Mouse (Mus musculus) kidney, embryonic 14.5 days (tissue): ENCODE measurements around the gene Skida1. TPM values are rescaled to one million over a fixed set of nuclear protein-coding genes. Genes with fewer than 3 reads are reported as not detected.
A peak's percentile ranks its signal among the peaks of the same experiment; 100 is the strongest.

Experiments
- ATAC-seq: fragments of 200-750 bp; cut with Nextera tagmentation; 2 replicates; pipeline ENCODE4 v1.8.0; 2017; ENCODE audit warnings: moderate number of reproducible peaks, mild to moderate bottlenecking, moderate TSS enrichment, moderate library complexity; ENCODE audit not compliant: low FRiP score, low TSS enrichment
- H3K27ac ChIP-seq: fragments of 300-500 bp; sonication (generic); 2 replicates; pipeline ENCODE4 v1.5.1; 2014; ENCODE audit warnings: low read depth, mild to moderate bottlenecking, low read length, moderate library complexity, mixed read lengths
- H3K27me3 ChIP-seq: fragments of 300-500 bp; sonication (generic); 2 replicates; pipeline ENCODE4 v1.6.1; 2014; ENCODE audit warnings: mild to moderate bottlenecking, low read length; ENCODE audit not compliant: control insufficient read depth, insufficient read depth
- H3K36me3 ChIP-seq: fragments of 300-500 bp; sonication (generic); 2 replicates; pipeline ENCODE4 v1.6.1; 2014; ENCODE audit warnings: low read length, mixed read lengths; ENCODE audit not compliant: control insufficient read depth, insufficient read depth
- H3K4me1 ChIP-seq: fragments of 300-500 bp; sonication (generic); 2 replicates; pipeline ENCODE4 v1.6.1; 2014; ENCODE audit warnings: low read length, mixed read lengths; ENCODE audit not compliant: control insufficient read depth, insufficient read depth
- H3K4me2 ChIP-seq: fragments of 300-500 bp; sonication (generic); replicated peaks from 2 replicates; pipeline ENCODE4 v1.6.1; 2014; ENCODE audit warnings: low read depth, mild to moderate bottlenecking, low read length
- H3K4me3 ChIP-seq: fragments of 300-500 bp; sonication (generic); 2 replicates; pipeline ENCODE4 v1.5.1; 2014; ENCODE audit warnings: mild to moderate bottlenecking, low read length
- H3K9ac ChIP-seq: fragments of 300-500 bp; sonication (generic); 2 replicates; pipeline ENCODE4 v1.6.1; 2014; ENCODE audit warnings: low read depth, mild to moderate bottlenecking, low read length, moderate library complexity
- H3K9me3 ChIP-seq: fragments of 300-500 bp; sonication (generic); 2 replicates; pipeline ENCODE4 v1.6.1; 2016; ENCODE audit warnings: low read length; ENCODE audit not compliant: control insufficient read depth
- WGBS: fragments of 180-500 bp; shearing (Covaris S2); extraction: QIAGEN DNeasy Blood & Tissue Kit; methylation state at CpG from one replicate; pipeline ENCODE4 v1.1.7; 2014; 5-methylcytosine and 5-hydroxymethylcytosine counted together
- polyA plus RNA-seq: library from polyadenylated mRNA; unstranded; fragments of >200 nt; fragmentation: Nextera tagmentation; extraction: Ambion mirVana; gene quantifications from 2 replicates; pipeline ENCODE4 v1.2.1, GENCODE M21; 2014

Gene Skida1
- polyA plus RNA-seq, 1 experiment from 2014 or later: 11.4 TPM

DNA sequence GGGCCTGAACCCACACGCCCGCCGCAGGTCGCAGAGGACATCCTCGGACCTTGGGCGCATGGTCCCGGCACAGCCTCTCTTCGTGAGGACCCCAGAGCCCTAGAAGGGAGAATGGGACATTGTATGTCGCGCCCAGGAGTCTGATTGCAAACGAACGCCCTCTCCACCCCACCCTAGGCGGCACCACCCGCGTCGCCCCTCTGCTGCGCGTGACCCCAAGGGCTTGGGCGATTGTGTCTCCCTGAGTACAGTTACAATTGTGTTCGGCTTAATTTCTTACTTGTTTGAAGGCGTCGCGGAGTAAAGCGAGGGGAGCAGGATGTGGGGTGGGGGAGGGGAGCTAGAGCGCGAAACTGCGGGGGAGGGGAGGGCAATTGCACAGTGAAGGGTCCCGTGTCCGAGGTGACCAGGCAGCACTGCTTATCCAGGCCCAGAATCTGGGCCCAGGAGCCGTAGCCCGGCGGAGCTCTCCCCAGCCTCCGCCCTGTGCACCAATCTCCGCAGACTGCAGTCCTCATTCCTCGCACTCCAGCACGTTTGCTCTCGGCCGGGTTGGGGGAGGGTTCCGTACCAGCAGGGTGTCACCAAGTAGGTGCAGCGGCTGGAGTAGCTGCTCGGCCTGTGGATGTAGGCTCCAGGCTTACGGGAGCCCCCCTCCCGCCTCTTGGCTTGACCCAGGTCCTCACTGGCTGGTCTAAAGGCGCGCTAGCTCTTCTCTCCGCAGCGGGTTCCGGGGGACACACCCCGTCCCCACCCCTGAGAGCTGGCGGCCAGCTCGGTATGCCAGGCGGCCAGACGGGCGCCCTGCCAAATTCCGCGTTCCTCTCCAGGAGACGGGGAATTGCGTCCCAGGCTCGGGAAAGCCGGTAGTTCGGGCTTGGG, 20.5 kb downstream of the Skida1 start:
- H3K27ac ChIP-seq: peak overlapping the region; percentile 99
- peaks cover 35% of the 10 kb centered on the region for H3K4me1 ChIP-seq
- WGBS: under 1% methylated on average over 61 of the region's 61 CpGs
- H3K27me3 ChIP-seq: no peaks in the 10 kb centered on the region
- H3K9ac ChIP-seq: peak overlapping the region; percentile 92
- H3K4me3 ChIP-seq: peak overlapping the region; percentile 60
- no peaks in the 10 kb centered on the region for H3K36me3 ChIP-seq
- ATAC-seq: peak; percentile 67
- H3K9me3 ChIP-seq: no peaks in the 10 kb centered on the region
- peak overlapping the region; percentile 95 for H3K4me2 ChIP-seq

DNA sequence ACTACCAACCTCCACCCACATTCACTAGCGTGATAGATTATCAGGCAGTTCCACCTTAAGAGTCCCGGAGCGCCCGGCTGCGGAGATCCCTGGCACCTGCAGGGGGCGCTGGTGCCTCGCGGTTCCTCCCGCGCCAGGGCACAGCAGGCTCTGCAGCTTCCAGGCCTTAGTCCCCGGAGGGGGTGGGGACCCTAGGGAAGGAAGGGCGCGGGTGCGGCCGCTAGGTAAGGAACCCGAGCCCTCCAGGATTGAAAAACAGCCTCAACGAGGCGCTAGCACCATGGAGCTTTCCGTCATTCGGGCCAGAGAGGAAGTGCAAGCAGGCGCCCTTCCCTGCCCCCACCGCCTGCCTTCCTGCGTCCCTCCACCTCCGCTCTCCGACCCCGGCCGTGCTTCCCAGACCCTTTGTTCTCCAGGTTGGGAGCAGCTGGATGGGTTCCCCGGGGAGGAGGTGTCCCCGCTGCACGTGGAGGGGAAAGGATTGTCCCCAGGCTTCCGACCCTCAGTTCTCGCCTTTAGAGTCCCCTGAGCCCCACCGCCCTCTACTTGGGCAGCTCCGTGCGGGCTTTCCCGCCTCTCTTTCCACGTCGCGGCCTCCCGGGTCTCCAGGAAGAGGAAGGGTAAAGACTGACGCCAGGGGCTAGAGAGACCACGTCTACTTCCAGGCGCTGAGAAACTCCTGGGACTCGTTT, 21.3 kb downstream of the Skida1 start:
- ATAC-seq: peak; percentile 94
- Histone ChIP-seq H3K27ac (peak overlapping the region; percentile 99), H3K27me3 (no peaks in the 10 kb centered on the region), H3K9me3 (no peaks in the 10 kb centered on the region), H3K36me3 (no peaks in the 10 kb centered on the region), H3K4me2 (peak overlapping the region; percentile 95), H3K4me3 (peak overlapping the region; percentile 60), H3K4me1 (peaks cover 27% of the 10 kb centered on the region), H3K9ac (peak overlapping the region; percentile 92)
- 0% methylated on average over 43 of the region's 44 CpGs for WGBS

DNA sequence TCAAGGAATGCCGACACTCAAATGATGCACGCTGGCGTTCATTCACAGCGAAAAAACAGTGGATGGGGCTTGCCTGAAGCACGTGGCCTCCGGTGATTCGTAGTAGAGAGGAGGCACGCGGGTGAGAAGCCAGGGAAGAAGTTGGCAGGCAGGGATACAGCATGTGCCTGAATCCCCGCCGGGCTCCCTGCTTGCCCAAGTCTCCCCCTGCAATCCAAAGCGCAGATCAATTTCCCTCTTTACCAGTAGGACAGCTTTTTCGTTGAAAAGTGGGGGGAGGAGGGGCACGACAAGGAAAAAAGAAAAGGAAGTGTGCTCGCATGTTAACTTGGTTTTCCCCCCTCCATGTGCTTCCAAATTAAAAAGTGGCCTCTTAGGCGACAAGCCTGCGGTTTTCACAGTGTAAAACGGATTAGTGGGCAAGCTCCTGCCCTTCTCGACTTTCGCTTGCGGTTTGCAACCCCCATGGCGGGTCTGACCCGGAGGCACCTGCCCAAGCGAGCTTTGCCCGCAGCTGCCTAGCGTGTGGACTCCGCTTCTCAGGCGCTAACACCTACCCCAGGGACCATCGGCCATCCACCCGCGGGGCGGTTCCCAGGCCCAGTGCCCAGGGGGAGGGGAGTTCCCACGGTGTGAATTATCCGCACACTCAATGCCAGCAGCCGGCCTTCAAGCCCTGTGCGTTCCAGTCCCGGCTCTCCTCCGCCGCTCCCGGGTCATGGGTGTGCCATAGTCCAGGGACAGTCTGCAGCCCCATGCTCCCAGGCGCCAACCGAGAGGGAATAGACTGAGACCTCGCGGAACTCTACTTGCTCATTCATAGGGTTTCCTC, 22.5 kb downstream of the Skida1 start:
- H3K27ac ChIP-seq: peak overlapping the region; percentile 55; the same call in 1 of the 2 replicates
- no peaks in the 10 kb centered on the region for H3K36me3 ChIP-seq
- ATAC-seq: peak; percentile 10
- peak overlapping the region; percentile 63 for H3K9ac ChIP-seq
- under 1% methylated on average over 44 of the region's 44 CpGs for WGBS
- peaks cover 18% of the 10 kb centered on the region for H3K4me1 ChIP-seq
- no peaks in the 10 kb centered on the region for H3K27me3 ChIP-seq
- no peaks in the 10 kb centered on the region for H3K9me3 ChIP-seq
- H3K4me3 ChIP-seq: peak overlapping the region; percentile 60
- H3K4me2 ChIP-seq: peak overlapping the region; percentile 95

DNA sequence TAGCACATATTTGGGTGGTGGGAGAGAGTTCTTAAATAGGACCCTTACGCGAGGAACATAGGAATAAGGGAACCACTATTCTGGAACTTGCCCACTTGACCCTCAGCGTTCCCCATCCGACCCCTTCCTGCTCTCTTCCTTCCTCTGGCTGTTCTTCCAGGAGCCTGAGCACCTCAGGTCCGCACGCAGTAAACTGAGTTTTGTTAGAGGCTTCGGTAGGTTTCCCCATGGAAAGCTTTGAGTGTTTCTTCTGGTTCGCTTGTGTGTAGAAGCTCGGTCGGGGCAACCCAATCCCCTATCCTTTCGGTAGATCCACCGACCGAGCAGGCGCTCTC, 23.1 kb downstream of the Skida1 start:
- Histone ChIP-seq H3K27me3 (no peaks in the 10 kb centered on the region), H3K27ac (peak overlapping the region; percentile 55; the same call in 1 of the 2 replicates), H3K9me3 (no peaks in the 10 kb centered on the region), H3K4me1 (peaks cover 13% of the 10 kb centered on the region), H3K9ac (peak overlapping the region; percentile 63), H3K4me3 (peak overlapping the region; percentile 60), H3K4me2 (peak overlapping the region; percentile 95), H3K36me3 (no peaks in the 10 kb centered on the region)
- no peak for ATAC-seq
- WGBS: 3% methylated on average over 14 of the region's 14 CpGs

DNA sequence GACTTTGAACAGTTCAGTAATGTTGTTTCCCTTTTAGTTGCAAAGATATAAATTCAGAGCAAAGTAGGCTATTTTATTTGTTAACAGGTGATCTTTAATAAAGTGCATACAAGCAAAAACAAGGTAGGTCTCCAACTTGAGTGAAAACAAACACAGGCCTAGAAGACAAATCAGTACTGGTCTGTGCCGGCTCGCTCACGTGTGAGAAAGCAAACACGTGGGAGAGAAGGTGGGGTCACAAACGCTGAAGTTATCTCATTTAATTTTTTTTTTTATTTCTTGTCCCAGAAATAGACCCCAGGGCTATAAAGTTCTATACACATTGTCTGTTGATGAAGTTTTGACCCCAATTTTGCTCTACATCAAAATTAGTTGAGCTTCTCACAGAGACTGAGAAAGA, 23.7 kb downstream of the Skida1 start:
- Histone ChIP-seq H3K9ac (no peak overlapping the region), H3K4me2 (peak overlapping the region; percentile 95; the same call in 1 of the 2 replicates), H3K36me3 (no peaks in the 10 kb centered on the region), H3K27ac (no peak overlapping the region), H3K27me3 (no peaks in the 10 kb centered on the region), H3K4me3 (peak overlapping the region; percentile 60; the same call in 1 of the 2 replicates), H3K4me1 (peaks cover 9% of the 10 kb centered on the region; the same call in 1 of the 2 replicates), H3K9me3 (no peaks in the 10 kb centered on the region)
- WGBS: 45% methylated on average over 5 of the region's 5 CpGs
- no peak for ATAC-seq

DNA sequence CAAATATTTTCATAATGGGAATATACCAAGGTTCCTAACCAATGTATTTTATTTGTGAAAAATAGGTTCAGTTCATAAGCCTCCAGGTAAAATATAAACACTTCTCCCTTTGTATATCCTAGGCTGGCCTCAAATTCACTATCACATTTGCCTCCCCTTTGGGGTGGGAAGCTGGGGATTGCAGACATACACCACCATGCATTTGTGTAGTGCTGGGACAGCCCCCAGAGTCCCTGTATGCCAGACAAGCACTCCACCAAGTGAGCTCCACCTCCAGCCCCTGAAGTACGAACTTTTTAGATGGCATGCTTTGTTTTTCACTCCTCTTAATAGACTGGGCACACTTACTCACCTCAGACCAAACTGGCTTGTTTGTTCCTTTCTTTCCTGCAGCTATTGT, 26.0 kb downstream of the Skida1 start:
- H3K9me3 ChIP-seq: no peaks in the 10 kb centered on the region
- no peaks in the 10 kb centered on the region for H3K27me3 ChIP-seq
- peaks cover 9% of the 10 kb centered on the region; the same call in 1 of the 2 replicates for H3K4me1 ChIP-seq
- no peak overlapping the region for H3K27ac ChIP-seq
- H3K36me3 ChIP-seq: no peaks in the 10 kb centered on the region
- 47% methylated on average over 1 of the region's 1 CpGs for WGBS
- H3K4me2 ChIP-seq: no peak overlapping the region
- H3K4me3 ChIP-seq: no peak overlapping the region
- H3K9ac ChIP-seq: no peak overlapping the region
- no peak for ATAC-seq

DNA sequence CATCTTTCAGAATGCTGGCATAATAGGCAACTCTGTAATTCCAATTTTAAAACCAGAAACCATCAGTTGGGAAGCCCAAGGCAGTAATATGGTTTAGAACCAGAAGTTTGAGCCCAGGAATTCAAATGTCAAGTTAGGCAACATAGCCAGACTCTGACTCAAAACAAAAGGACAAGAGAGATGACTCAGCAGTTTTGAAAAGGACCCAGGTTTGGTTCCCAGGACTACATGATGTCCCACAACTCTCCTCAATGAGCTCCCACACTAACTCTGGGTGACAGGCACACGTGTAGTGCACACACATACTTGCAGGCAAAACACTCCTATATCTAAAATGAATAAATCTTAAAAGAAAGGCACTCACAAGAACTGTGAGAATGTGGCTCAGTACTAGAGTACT, 29.7 kb downstream of the Skida1 start:
- Histone ChIP-seq H3K9me3 (no peaks in the 10 kb centered on the region), H3K9ac (no peak overlapping the region), H3K4me3 (no peak overlapping the region), H3K4me1 (no peaks in the 10 kb centered on the region), H3K27me3 (no peaks in the 10 kb centered on the region), H3K4me2 (no peak overlapping the region), H3K27ac (no peak overlapping the region), H3K36me3 (no peaks in the 10 kb centered on the region)
- ATAC-seq: no peak
- WGBS: 59% methylated on average over 1 of the region's 1 CpGs

DNA sequence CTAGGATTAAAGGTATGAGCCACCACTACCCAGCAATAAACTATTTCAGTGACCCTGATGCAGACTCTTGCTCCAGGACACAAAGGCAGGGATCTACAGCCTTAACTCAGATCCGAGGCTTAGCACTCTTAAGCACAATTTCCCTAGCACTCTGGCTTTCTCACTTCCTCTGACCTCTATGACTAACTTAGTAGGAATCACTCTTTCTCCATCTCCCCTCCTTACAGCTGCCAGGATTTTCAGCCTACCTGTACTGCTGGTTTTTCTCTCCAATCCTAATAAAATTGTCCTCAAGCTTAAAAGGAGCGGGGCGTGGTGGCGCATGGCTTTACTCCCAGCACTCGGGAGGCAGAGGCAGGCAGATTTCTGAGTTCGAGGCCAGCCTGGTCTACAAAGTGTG, 31.5 kb downstream of the Skida1 start:
- no peaks in the 10 kb centered on the region for H3K9me3 ChIP-seq
- H3K9ac ChIP-seq: no peak overlapping the region
- H3K4me1 ChIP-seq: no peaks in the 10 kb centered on the region
- WGBS: 96% methylated on average over 6 of the region's 6 CpGs
- no peak overlapping the region for H3K4me3 ChIP-seq
- no peak overlapping the region for H3K4me2 ChIP-seq
- no peaks in the 10 kb centered on the region for H3K27me3 ChIP-seq
- H3K27ac ChIP-seq: no peak overlapping the region
- ATAC-seq: no peak
- no peaks in the 10 kb centered on the region for H3K36me3 ChIP-seq
